Mouse (Mus musculus) hindbrain, embryonic 16.5 days (tissue): ENCODE data around the gene Zbtb16. TPM values are rescaled to one million over a fixed set of nuclear protein-coding genes. Genes with fewer than 3 reads are reported as not detected.

Experiments
- polyA plus RNA-seq: library from polyadenylated mRNA; unstranded; fragments of >200 nt; fragmentation: Nextera tagmentation; extraction: Ambion mirVana; gene quantifications from 2 replicates; pipeline ENCODE4 v1.2.1, GENCODE M21; 2015

The Zbtb16 gene
- polyA plus RNA-seq, 1 experiment from 2014 or later: 8.4 TPM

Other genes with a start within 250 kb of the Zbtb16 start
- gene Nnmt, start 231.1 kb downstream of the Zbtb16 start, polyA plus RNA-seq: 1.9 and 2.6 TPM in 2 replicates
- gene Htr3a, start 74.9 kb upstream of the Zbtb16 start, polyA plus RNA-seq: 1.5 and 1.7 TPM in 2 replicates
- gene Htr3b, start 128.8 kb upstream of the Zbtb16 start, polyA plus RNA-seq: 0.40 and 0.60 TPM in 2 replicates
- gene Usp28, start 149.2 kb upstream of the Zbtb16 start, polyA plus RNA-seq: 33.0 and 34.1 TPM in 2 replicates
- gene Zw10, start 219.4 kb upstream of the Zbtb16 start, polyA plus RNA-seq: 22.9 and 24.3 TPM in 2 replicates
- 1.4 and 1.5 TPM in 2 replicates for gene Tmprss5, start 245.0 kb upstream of the Zbtb16 start, polyA plus RNA-seq